Mouse (Mus musculus): Measurements from ENCODE around the gene Gpha2.
A peak's percentile ranks its signal among the peaks of the same experiment; 100 is the strongest.

Gpha2 gene

GRCm38 (mm10) chr19:6226135-6226534 lies at the start of gene Gpha2:
Gene Gpha2 (plus strand): TSS chr19:6226380.
- DNase-seq (ENCODE audit: low read depth) = no peak

- no peak for DNase-seq (ENCODE audit: low read depth)
Measured at GRCm38 (mm10) chr19:6178775-6179174, 47.4 kb upstream of the Gpha2 start.

- DNase-seq (ENCODE audit: low read depth) = no peak
Measured at GRCm38 (mm10) chr19:6181629-6182028, 44.6 kb upstream of the Gpha2 start.

- no peak for DNase-seq (ENCODE audit: low read depth)
Measured at GRCm38 (mm10) chr19:6182534-6182933, 43.6 kb upstream of the Gpha2 start.

- no peak for DNase-seq (ENCODE audit: low read depth)
Measured at GRCm38 (mm10) chr19:6184131-6184530, 42.0 kb upstream of the Gpha2 start, which contains the start of gene Majin. Gene Majin (plus strand): TSS chr19:6184388.

GRCm38 (mm10) chr19:6204265-6204664 lies 21.9 kb upstream of the Gpha2 start:
- DNase-seq (ENCODE audit: low read depth) = no peak

- DNase-seq (ENCODE audit: low read depth) = no peak
Measured at GRCm38 (mm10) chr19:6206716-6207115, 19.5 kb upstream of the Gpha2 start.

GRCm38 (mm10) chr19:6216046-6216705 lies 10.0 kb upstream of the Gpha2 start:
- no peak for DNase-seq (ENCODE audit: low read depth)

GRCm38 (mm10) chr19:6218606-6219005 lies 7.6 kb upstream of the Gpha2 start:
- no peak for DNase-seq (ENCODE audit: low read depth)

- DNase-seq (ENCODE audit: low read depth) = no peak
Measured at GRCm38 (mm10) chr19:6226763-6227162, 583 bp downstream of the Gpha2 start.

GRCm38 (mm10) chr19:6227864-6228263 lies 1.7 kb downstream of the Gpha2 start:
- DNase-seq (ENCODE audit: low read depth) = no peak

- no peak for DNase-seq (ENCODE audit: low read depth)
Measured at GRCm38 (mm10) chr19:6230411-6230810, 4.2 kb downstream of the Gpha2 start.

- no peak for DNase-seq (ENCODE audit: low read depth)
Measured at GRCm38 (mm10) chr19:6231036-6231435, 4.9 kb downstream of the Gpha2 start.

- no peak for DNase-seq (ENCODE audit: low read depth)
Measured at GRCm38 (mm10) chr19:6233647-6234046, 7.5 kb downstream of the Gpha2 start.

GRCm38 (mm10) chr19:6234337-6235083 lies 8.3 kb downstream of the Gpha2 start:
- no peak for DNase-seq (ENCODE audit: low read depth)

- DNase-seq (ENCODE audit: low read depth) = peak; percentile 94
Measured at GRCm38 (mm10) chr19:6235084-6236052, 9.2 kb downstream of the Gpha2 start, which contains the start of gene Ppp2r5b. Gene Ppp2r5b (minus strand): TSS chr19:6235872.

GRCm38 (mm10) chr19:6236053-6236441 lies 9.9 kb downstream of the Gpha2 start:
- peak; percentile 82 for DNase-seq (ENCODE audit: low read depth)

- DNase-seq (ENCODE audit: low read depth) = no peak
Measured at GRCm38 (mm10) chr19:6236842-6237241, 10.7 kb downstream of the Gpha2 start.

- DNase-seq (ENCODE audit: low read depth) = no peak
Measured at GRCm38 (mm10) chr19:6238740-6239139, 12.6 kb downstream of the Gpha2 start.

GRCm38 (mm10) chr19:6240136-6240535 lies 14.0 kb downstream of the Gpha2 start:
- DNase-seq (ENCODE audit: low read depth) = no peak

GRCm38 (mm10) chr19:6240725-6241124 lies 14.5 kb downstream of the Gpha2 start:
- no peak for DNase-seq (ENCODE audit: low read depth)
